ENCODE assay signal across 13 mouse cellular contexts in the genomic region with DNA sequence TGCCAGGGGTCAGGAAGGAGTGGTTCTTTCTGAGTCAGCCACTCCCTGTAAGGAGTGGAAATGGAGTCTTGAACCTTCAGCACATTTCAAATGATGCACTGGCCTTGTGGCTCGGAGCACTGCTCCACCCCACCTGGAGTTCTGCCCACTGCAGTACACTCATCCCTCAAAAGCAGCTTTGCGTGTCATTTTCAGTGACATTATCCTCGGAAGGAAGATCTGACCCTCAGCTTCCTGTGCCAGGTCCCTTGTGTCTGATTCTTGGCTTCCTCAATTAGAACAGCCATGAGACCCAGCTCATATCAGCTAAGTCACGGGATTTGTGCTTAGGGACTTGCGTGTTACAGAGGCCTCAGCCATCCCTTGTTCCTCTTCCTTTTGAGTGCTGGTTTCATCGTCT.
DNase-seq lines count a peak whose midpoint lies in the region; ATAC-seq and TF ChIP-seq lines count a peak whose summit lies in the region.
"Had no signal": no experiment of that assay in that cellular context is flagged by ENCODE, and none has a peak within 500 bp of the region (broad histone marks: within the 10 kb centered on the region; RNA-seq: fewer than 3 reads in every experiment).

No protein-coding gene starts in this region.

- H3K79me3 ChIP-seq in C2C12 (ENCODE audit: low read depth), result peaks cover 69% of the 10 kb centered on the region

- H3K9me3 ChIP-seq in hindbrain, embryonic 16.5 days (ENCODE audit: control insufficient read depth, low read length), result no peaks in the 10 kb centered on the region
- H3K9me3 ChIP-seq: embryonic facial prominence, embryonic 15.5 days; limb, embryonic 12.5 days; neural tube, embryonic 13.5 days had no signal

- peak; percentile 64 for DNase-seq in kidney, adult 2 months
- no peak for DNase-seq in kidney, adult 18-20 months
- DNase-seq in 3134 (ENCODE audit: extremely low read depth, insufficient read length, low spot score), result peak; percentile 64
- DNase-seq in thymus, postnatal 36 days, result no peak
- DNase-seq: cerebellum, adult 8-10 months; lung, adult 2 months had no signal

- H3K4me1 ChIP-seq in kidney, adult 2 months (ENCODE audit: control insufficient read depth, insufficient read depth, low read length), result no peaks in the 10 kb centered on the region
- peaks cover 17% of the 10 kb centered on the region for H3K4me1 ChIP-seq in bone marrow macrophage, adult 2 months (ENCODE audit: control insufficient read depth, insufficient read depth, low read length)
- peaks cover 4% of the 10 kb centered on the region for H3K4me1 ChIP-seq in hindbrain, embryonic 16.5 days (ENCODE audit: control insufficient read depth, insufficient read depth, low read depth, low read length)

- peak overlapping the region; percentile 8 for H3ac ChIP-seq in C2C12 (ENCODE audit: control insufficient read depth, insufficient read length, low read depth)

- WGBS in kidney, adult 2 months, result 65% methylated on average over 6 of the region's 6 CpGs
- 82% methylated on average over 6 of the region's 6 CpGs for WGBS in hindbrain, embryonic 16.5 days

- H3K79me2 ChIP-seq in C2C12 (ENCODE audit: control insufficient read depth, insufficient read depth), result peaks cover 92% of the 10 kb centered on the region

- no peak for TF ChIP-seq CTCF in kidney, adult 2 months (conservative IDR thresholded peaks at IDR 0.05; ENCODE audit: insufficient read depth, insufficient read length, low read depth, low read length)
- no peak for TF ChIP-seq CTCF in C2C12 (IDR thresholded peaks at IDR 0.05; ENCODE audit: control insufficient read depth, insufficient read depth, insufficient read length)
- TF ChIP-seq CTCF in bone marrow macrophage, adult 2 months (IDR thresholded peaks at IDR 0.05; ENCODE audit: low read depth, low read length), result no peak

- H3K9ac ChIP-seq in hindbrain, embryonic 16.5 days (ENCODE audit: low read depth, low read length), result no peak overlapping the region
- H3K9ac ChIP-seq: embryonic facial prominence, embryonic 15.5 days; limb, embryonic 12.5 days; neural tube, embryonic 13.5 days had no signal

- H3K36me3 ChIP-seq in kidney, adult 2 months (ENCODE audit: control insufficient read depth, insufficient read depth, low read length), result no peaks in the 10 kb centered on the region
- no peaks in the 10 kb centered on the region for H3K36me3 ChIP-seq in C2C12 (ENCODE audit: control insufficient read depth, insufficient read depth)
- H3K36me3 ChIP-seq in hindbrain, embryonic 16.5 days (ENCODE audit: control insufficient read depth, insufficient read depth, low read length), result no peaks in the 10 kb centered on the region
- H3K36me3 ChIP-seq: embryonic facial prominence, embryonic 15.5 days; limb, embryonic 12.5 days; neural tube, embryonic 13.5 days had no signal

- TF ChIP-seq POLR2A in kidney, adult 2 months (IDR thresholded peaks at IDR 0.05; ENCODE audit: low read depth, low read length), result no peak
- TF ChIP-seq POLR2A in bone marrow macrophage, adult 2 months (IDR thresholded peaks at IDR 0.05; ENCODE audit: borderline replicate concordance, low read depth, low read length), result no peak

- no peak overlapping the region for H3K4me3 ChIP-seq in kidney, adult 2 months (ENCODE audit: insufficient read depth, low read depth, low read length)
- no peak overlapping the region for H3K4me3 ChIP-seq in C2C12 (ENCODE audit: insufficient read depth, poor library complexity, severe bottlenecking)
- no peak overlapping the region for H3K4me3 ChIP-seq in bone marrow macrophage, adult 2 months (ENCODE audit: insufficient read depth, low read length)
- no peak overlapping the region for H3K4me3 ChIP-seq in hindbrain, embryonic 16.5 days (ENCODE audit: low read length)
- H3K4me3 ChIP-seq: embryonic facial prominence, embryonic 15.5 days; limb, embryonic 12.5 days; neural tube, embryonic 13.5 days had no signal

- no peak for ATAC-seq in hindbrain, embryonic 16.5 days

- H3K27ac ChIP-seq in kidney, adult 2 months (ENCODE audit: insufficient read depth, low read depth, low read length), result no peak overlapping the region
- peak overlapping the region; percentile 53 for H3K27ac ChIP-seq in bone marrow macrophage, adult 2 months (ENCODE audit: insufficient read depth, low read depth, low read length)
- H3K27ac ChIP-seq in hindbrain, embryonic 16.5 days (ENCODE audit: low read depth, low read length), result no peak overlapping the region
- H3K27ac ChIP-seq: embryonic facial prominence, embryonic 15.5 days; limb, embryonic 12.5 days; neural tube, embryonic 13.5 days had no signal

- H3K27me3 ChIP-seq in kidney, adult 2 months (replicated peaks; ENCODE audit: control insufficient read depth, insufficient read depth, low read length), result no peaks in the 10 kb centered on the region
- no peaks in the 10 kb centered on the region for H3K27me3 ChIP-seq in C2C12 (ENCODE audit: control insufficient read depth, insufficient read depth, insufficient read length)
- H3K27me3 ChIP-seq in hindbrain, embryonic 16.5 days (replicated peaks; ENCODE audit: control insufficient read depth, insufficient read depth, low read length), result no peaks in the 10 kb centered on the region; the same call in 1 of the 2 replicates
- H3K27me3 ChIP-seq: CH12.LX; embryonic facial prominence, embryonic 15.5 days; neural tube, embryonic 13.5 days had no signal

- H3K4me2 ChIP-seq in hindbrain, embryonic 16.5 days (ENCODE audit: low read length), result no peak overlapping the region
- H3K4me2 ChIP-seq: embryonic facial prominence, embryonic 15.5 days; limb, embryonic 12.5 days; neural tube, embryonic 13.5 days had no signal

TF ChIP-seq in C2C12, 6 proteins besides CTCF, POLR2A, EP300 and RAD21:
- no peak for TF ChIP-seq CEBPB (IDR thresholded peaks at IDR 0.05; ENCODE audit: low read depth)

Comparison
In these comparisons a context has a peak if more than half of its experiments do, and no peak if none do; other contexts are left out.
1. DNase-seq: peak in kidney, adult 2 months (single experiment) and 3134 (single experiment); none in kidney, adult 18-20 months (single experiment) and thymus, postnatal 36 days (0 of 2).